Mouse (Mus musculus): ENCODE results near the gene Sned1. TPM values are rescaled to one million over a fixed set of nuclear protein-coding genes. Genes with fewer than 3 reads are reported as not detected.

Sned1 gene
- polyA plus RNA-seq, 1 experiment, result not detected

- TF ChIP-seq GATA1 (IDR thresholded peaks at IDR 0.05; ENCODE audit: low read length), result no peak
These were observed 111.5 kb downstream of the Sned1 start for GRCm38 (mm10) chr1:93347176-93347575.

GRCm38 (mm10) chr1:93349701-93350100 is 114.1 kb downstream of the Sned1 start:
- TF ChIP-seq GATA1 (IDR thresholded peaks at IDR 0.05; ENCODE audit: low read length), result no peak

Other genes starting within 250 kb of the Sned1 start
- not detected in 2 replicates for gene Aqp12, start 229.5 kb upstream of the Sned1 start, polyA plus RNA-seq (2012)
- gene Kif1a, start 133.9 kb upstream of the Sned1 start, polyA plus RNA-seq (2012), result not detected in 2 replicates
- not detected in 2 replicates for gene Agxt, start 100.6 kb upstream of the Sned1 start, polyA plus RNA-seq (2012)
- gene 2310007B03Rik, start 74.9 kb upstream of the Sned1 start, polyA plus RNA-seq (2012), result not detected in 2 replicates
- gene Crocc2, start 67.1 kb upstream of the Sned1 start, polyA plus RNA-seq (2012), result not detected in 2 replicates
- 5.1 and 6.1 TPM in 2 replicates for gene Mterf4, start 70.1 kb downstream of the Sned1 start, polyA plus RNA-seq (2012)
- 17.1 and 70.5 TPM in 2 replicates for gene Ppp1r7, start 107.0 kb downstream of the Sned1 start, polyA plus RNA-seq (2012)
- 4.0 and 7.8 TPM in 2 replicates for gene Pask, start 107.6 kb downstream of the Sned1 start, polyA plus RNA-seq (2012)
- gene Ano7, start 138.1 kb downstream of the Sned1 start, polyA plus RNA-seq (2012), result not detected in 2 replicates
- gene Hdlbp, start 243.0 kb downstream of the Sned1 start, polyA plus RNA-seq (2012), result 56.3 and 58.6 TPM in 2 replicates